ENCODE assay signal across 20 mouse cellular contexts in genomic region chr11:86981229-86981791, GRCm38 (mm10). TPM values are rescaled to one million over a fixed set of nuclear protein-coding genes. Genes with fewer than 3 reads are reported as not detected.
DNase-seq lines count a peak whose midpoint lies in the region; ATAC-seq and TF ChIP-seq lines count a peak whose summit lies in the region.
"Had no signal": no experiment of that assay in that cellular context is flagged by ENCODE, and none has a peak within 500 bp of the region (broad histone marks: within the 10 kb centered on the region; RNA-seq: fewer than 3 reads in every experiment).

No protein-coding gene starts in this region.

- peaks cover 35% of the 10 kb centered on the region for H3K4me1 ChIP-seq in cerebellum, adult 2 months (ENCODE audit: control insufficient read depth, insufficient read depth, low read length)
- peaks cover 45% of the 10 kb centered on the region for H3K4me1 ChIP-seq in heart, embryonic 15.5 days (replicated peaks)
- peaks cover 3% of the 10 kb centered on the region for H3K4me1 ChIP-seq in heart, adult 2 months (ENCODE audit: control insufficient read depth, insufficient read depth, low read length)
- H3K4me1 ChIP-seq: forebrain, embryonic 15.5 days; liver, embryonic 15.5 days had no signal

- peaks cover 9% of the 10 kb centered on the region; the same call in 1 of the 2 replicates for H3K36me3 ChIP-seq in heart, embryonic 15.5 days
- H3K36me3 ChIP-seq in heart, adult 2 months (ENCODE audit: control insufficient read depth, insufficient read depth, low read length) = peaks cover 12% of the 10 kb centered on the region
- H3K36me3 ChIP-seq: forebrain, embryonic 15.5 days; liver, embryonic 15.5 days had no signal

- WGBS in cerebellum, adult 2 months = 16% methylated on average over 5 of the region's 5 CpGs
- WGBS in heart, embryonic 15.5 days = 39% methylated on average over 5 of the region's 5 CpGs
- WGBS in heart, adult 2 months = 33% methylated on average over 5 of the region's 5 CpGs

- H3K9me3 ChIP-seq in heart, embryonic 15.5 days (replicated peaks) = no peaks in the 10 kb centered on the region
- H3K9me3 ChIP-seq: forebrain, embryonic 15.5 days; liver, embryonic 15.5 days; neural tube, embryonic 12.5 days had no signal

- H3K27me3 ChIP-seq in cerebellum, adult 2 months (ENCODE audit: control insufficient read depth, insufficient read depth, low read length) = no peaks in the 10 kb centered on the region
- H3K27me3 ChIP-seq in heart, embryonic 15.5 days = no peaks in the 10 kb centered on the region
- no peaks in the 10 kb centered on the region for H3K27me3 ChIP-seq in heart, adult 2 months (ENCODE audit: control insufficient read depth, insufficient read depth, low read length)
- H3K27me3 ChIP-seq: forebrain, embryonic 15.5 days; liver, embryonic 15.5 days; neural tube, embryonic 12.5 days had no signal

- no peak overlapping the region for H3K9ac ChIP-seq in heart, embryonic 15.5 days
- no peak overlapping the region for H3K9ac ChIP-seq in heart, adult 2 months (ENCODE audit: low read depth, low read length)
- H3K9ac ChIP-seq: forebrain, embryonic 15.5 days; liver, embryonic 15.5 days; neural tube, embryonic 12.5 days had no signal

- peaks cover 11% of the 10 kb centered on the region for H3K79me2 ChIP-seq in heart, adult 2 months (replicated peaks; ENCODE audit: control insufficient read depth, insufficient read depth, low read length)

- H3K27ac ChIP-seq in cerebellum, adult 2 months (ENCODE audit: insufficient read depth, low read length) = peak overlapping the region; percentile 72
- H3K27ac ChIP-seq in heart, embryonic 15.5 days = peak overlapping the region; percentile 58
- H3K27ac ChIP-seq in heart, adult 2 months = no peak overlapping the region
- H3K27ac ChIP-seq: forebrain, embryonic 15.5 days; hindbrain, postnatal 0 days; kidney, postnatal 0 days; layer of hippocampus, adult 2 months; liver, embryonic 15.5 days; neural tube, embryonic 12.5 days had no signal

- no peak for TF ChIP-seq EP300 in heart, adult 2 months (IDR thresholded peaks at IDR 0.05; ENCODE audit: insufficient read depth, low read depth, low read length)

- ATAC-seq in heart, embryonic 15.5 days (replicated peaks; ENCODE audit: insufficient number of reproducible peaks, insufficient read depth, low FRiP score, low read depth) = no peak
- ATAC-seq in hematopoietic stem cell, adult 5-6 weeks (replicated peaks in 1 of 2; ENCODE audit: insufficient read depth in 1 of 2, low FRiP score in 2 of 2, low TSS enrichment in 1 of 2, low read depth in 1 of 2, poor library complexity in 2 of 2, severe bottlenecking in 2 of 2) = peak; percentile 85 to 92
- ATAC-seq: forebrain, embryonic 15.5 days; hindbrain, postnatal 0 days; lung, postnatal 0 days had no signal

- H3K4me2 ChIP-seq in heart, embryonic 15.5 days = no peak overlapping the region
- H3K4me2 ChIP-seq: forebrain, embryonic 15.5 days; liver, embryonic 15.5 days; neural tube, embryonic 12.5 days had no signal

- no peak overlapping the region for H3K4me3 ChIP-seq in cerebellum, adult 2 months (replicated peaks; ENCODE audit: insufficient read depth, low read depth, low read length)
- no peak overlapping the region for H3K4me3 ChIP-seq in heart, embryonic 15.5 days
- no peak overlapping the region for H3K4me3 ChIP-seq in heart, adult 2 months
- H3K4me3 ChIP-seq: forebrain, embryonic 15.5 days; layer of hippocampus, adult 2 months; liver, embryonic 15.5 days; neural tube, embryonic 12.5 days had no signal

- peak in 1 of 2 experiments; percentile 58 for DNase-seq in cerebellum, adult 2 months
- DNase-seq in cerebellum, adult 11-12 months = no peak
- no peak for DNase-seq in heart, adult 2 months
- peak; percentile 18 for DNase-seq in 3T3-L1 (ENCODE audit: low read depth, low spot score)
- no peak for DNase-seq in urinary bladder, adult 2 months (ENCODE audit: low spot score)
- DNase-seq in adrenal gland, adult 8-10 months = no peak
- DNase-seq: adrenal gland, postnatal 10 days; cerebellum, adult 8-10 months; kidney, adult 11 months; left cerebral cortex, postnatal 4 days; right cerebral cortex, postnatal 25 days had no signal

- intact Hi-C loops in heart, adult 2 months (cut with DNase I) = no loop called here

- TF ChIP-seq POLR2A in cerebellum, adult 2 months (IDR thresholded peaks at IDR 0.05; ENCODE audit: borderline replicate concordance, insufficient read depth, low read length) = no peak
- TF ChIP-seq POLR2A in heart, adult 2 months (IDR thresholded peaks at IDR 0.05; ENCODE audit: insufficient read depth, low read depth, low read length) = no peak

- TF ChIP-seq CTCF in cerebellum, adult 2 months (IDR thresholded peaks at IDR 0.05; ENCODE audit: borderline replicate concordance, insufficient read depth, low read depth, low read length) = no peak
- TF ChIP-seq CTCF in heart, adult 2 months (IDR thresholded peaks at IDR 0.05) = no peak

RNA-seq across cellular contexts. Expression of gene Ypel2, which starts 12.2 kb away (rescaled TPM):
- 25.3 and 26.7 TPM in 2 replicates for polyA plus RNA-seq in cerebellum, adult 2 months (2012; rRNA removed)
- 20.8 and 23.1 TPM in 2 replicates for polyA plus RNA-seq in heart, embryonic 15.5 days (2015; fragmentation: Nextera tagmentation; extraction: Ambion mirVana)
- 10 to 100 TPM; 11.6 to 26.3 TPM for total RNA-seq in heart, adult 2 months (2021)
- polyA plus RNA-seq in heart, adult 2 months (2012; rRNA removed) = 7.9 and 12.2 TPM in 2 replicates
- total RNA-seq in hematopoietic stem cell, adult 5-6 weeks (2017) = 5.4 and 5.5 TPM in 2 replicates
- polyA plus RNA-seq in urinary bladder, adult 2 months (2012; rRNA removed) = 21.6 and 21.8 TPM in 2 replicates
- total RNA-seq in adrenal gland, adult 8-10 months (2022) = 10 to 100 TPM; 22.2 to 53.0 (median 26.6) TPM
